Mouse (Mus musculus): ENCODE measurements around the gene Efcab2.

DNA sequence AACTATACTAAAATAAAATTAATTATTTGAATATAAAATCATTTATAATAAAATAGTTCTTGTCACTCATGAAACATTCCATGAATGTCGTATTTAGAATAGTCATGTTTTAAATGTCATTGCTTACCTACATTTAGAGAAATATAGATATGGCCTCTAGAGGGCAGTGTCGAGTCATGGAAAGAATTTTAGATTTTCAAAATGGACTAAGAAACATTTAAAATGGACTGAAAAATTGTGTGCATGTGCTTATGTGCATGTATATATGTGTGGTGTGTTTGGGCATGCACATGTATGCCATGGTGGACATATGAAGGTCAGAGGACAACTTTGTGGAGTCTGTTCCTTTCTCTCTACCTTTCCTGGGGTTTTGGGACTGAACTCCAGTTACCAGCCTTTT lies 62.4 kb downstream of the Efcab2 start:
- TF ChIP-seq POLR2A (IDR thresholded peaks at IDR 0.05; ENCODE audit: borderline replicate concordance, low read depth, low read length) (no peak), CTCF (IDR thresholded peaks at IDR 0.05; ENCODE audit: low read depth, low read length) (no peak)

Measured in bone marrow macrophage, adult 2 months (primary cell).